Mouse (Mus musculus): Measurements from ENCODE around the gene Pth2. TPM values are rescaled to one million over a fixed set of nuclear protein-coding genes. Genes with fewer than 3 reads are reported as not detected.

Pth2 gene
- total and polyA plus RNA-seq, 3 experiments = not detected

- peaks cover 11 to 17% of the 10 kb centered on the region in 2 experiments for H3K4me1 ChIP-seq (ENCODE audit: control insufficient read depth in 1 of 2, insufficient read depth in 2 of 2, low read length in 2 of 2)
- no peak overlapping the region for H3K27ac ChIP-seq (ENCODE audit: control insufficient read depth, low read depth, low read length)
- no peak for DNase-seq (ENCODE audit: low read depth, low spot score)
- H3K9ac ChIP-seq (ENCODE audit: control insufficient read depth, low read depth, low read length, poor library complexity, severe bottlenecking) = no peak overlapping the region
- no peak for TF ChIP-seq TAL1 (IDR thresholded peaks at IDR 0.05; ENCODE audit: low read length)
- no peak for TF ChIP-seq RCOR1 (IDR thresholded peaks at IDR 0.05; ENCODE audit: low read depth, low read length)
- TF ChIP-seq POLR2AphosphoS5 (IDR thresholded peaks at IDR 0.05; ENCODE audit: borderline replicate concordance, low read depth, low read length) = no peak
- no peak for TF ChIP-seq GABPA (IDR thresholded peaks at IDR 0.05; ENCODE audit: low read depth, low read length)
- TF ChIP-seq MAFK (IDR thresholded peaks at IDR 0.05; ENCODE audit: borderline replicate concordance, low read depth, low read length) = no peak
- no peak for TF ChIP-seq RAD21 (IDR thresholded peaks at IDR 0.05; ENCODE audit: low read depth, low read length)
- TF ChIP-seq ZNF384 (IDR thresholded peaks at IDR 0.05; ENCODE audit: low read depth, low read length) = no peak
- no peak for TF ChIP-seq ZKSCAN1 (IDR thresholded peaks at IDR 0.05; ENCODE audit: low read depth, low read length)
- H3K27me3 ChIP-seq (ENCODE audit: control insufficient read depth in 1 of 2, insufficient read depth in 2 of 2, low read length in 2 of 2) = no peaks in the 10 kb centered on the region
- H3K79me2 ChIP-seq (ENCODE audit: control insufficient read depth, insufficient read depth, low read length, poor library complexity) = no peaks in the 10 kb centered on the region
- H3K36me3 ChIP-seq (ENCODE audit: control insufficient read depth in 1 of 2, insufficient read depth in 2 of 2, low read length in 2 of 2) = peaks cover 0 to 11% of the 10 kb centered on the region in 2 experiments; a peak in 2 of 4 replicates
- no peaks in the 10 kb centered on the region for H3K9me3 ChIP-seq (replicated peaks; ENCODE audit: insufficient read depth, low read length)
- H3K4me3 ChIP-seq (ENCODE audit: control insufficient read depth in 1 of 2, insufficient read depth in 1 of 2, low read depth in 2 of 2, low read length in 2 of 2) = no peak overlapping the region
These were observed 38.9 kb upstream of the Pth2 start for GRCm38 (mm10) chr7:45141914-45142313.

- H3K9me3 ChIP-seq (replicated peaks; ENCODE audit: insufficient read depth, low read length) = no peaks in the 10 kb centered on the region
- H3K36me3 ChIP-seq (ENCODE audit: control insufficient read depth in 1 of 2, insufficient read depth in 2 of 2, low read length in 2 of 2) = no peaks in the 10 kb centered on the region; a peak in 1 of 4 replicates
- DNase-seq (ENCODE audit: low read depth, low spot score) = no peak
- no peak overlapping the region for H3K9ac ChIP-seq (ENCODE audit: control insufficient read depth, low read depth, low read length, poor library complexity, severe bottlenecking)
- no peak overlapping the region for H3K27ac ChIP-seq (ENCODE audit: control insufficient read depth, low read depth, low read length)
- H3K79me2 ChIP-seq (ENCODE audit: control insufficient read depth, insufficient read depth, low read length, poor library complexity) = no peaks in the 10 kb centered on the region
- H3K4me3 ChIP-seq (ENCODE audit: control insufficient read depth in 1 of 2, insufficient read depth in 1 of 2, low read depth in 2 of 2, low read length in 2 of 2) = no peak overlapping the region
- H3K27me3 ChIP-seq (ENCODE audit: control insufficient read depth in 1 of 2, insufficient read depth in 2 of 2, low read length in 2 of 2) = no peaks in the 10 kb centered on the region
- no peak for TF ChIP-seq ZKSCAN1 (IDR thresholded peaks at IDR 0.05; ENCODE audit: low read depth, low read length)
- no peak for TF ChIP-seq ELF1 (IDR thresholded peaks at IDR 0.05; ENCODE audit: low read depth, low read length)
- no peak for TF ChIP-seq GABPA (IDR thresholded peaks at IDR 0.05; ENCODE audit: low read depth, low read length)
- TF ChIP-seq MAX (IDR thresholded peaks at IDR 0.05; ENCODE audit: low read length) = no peak
- TF ChIP-seq TBP (IDR thresholded peaks at IDR 0.05; ENCODE audit: low read depth, low read length) = no peak
- TF ChIP-seq MAZ (IDR thresholded peaks at IDR 0.05; ENCODE audit: low read depth, low read length) = no peak
- no peak for TF ChIP-seq TCF12 (IDR thresholded peaks at IDR 0.05; ENCODE audit: low read depth, low read length)
- TF ChIP-seq USF1 (IDR thresholded peaks at IDR 0.05; ENCODE audit: low read depth, low read length) = no peak
- TF ChIP-seq USF2 (IDR thresholded peaks at IDR 0.05; ENCODE audit: borderline replicate concordance in 1 of 2, insufficient read depth in 1 of 2, low read depth in 1 of 2, low read length in 2 of 2) = no peak
- no peaks in the 10 kb centered on the region for H3K4me1 ChIP-seq (ENCODE audit: control insufficient read depth in 1 of 2, insufficient read depth in 2 of 2, low read length in 2 of 2)
These were observed 36.2 kb upstream of the Pth2 start for GRCm38 (mm10) chr7:45144368-45145174.

All from MEL (cell line).